Mouse (Mus musculus) erythroblast, embryonic 14.5 days (primary cell): ENCODE results near the gene Psma7. TPM values are rescaled to one million over a fixed set of nuclear protein-coding genes. Genes with fewer than 3 reads are reported as not detected.

Experiments
- H3K27me3 ChIP-seq: 2 replicates; pipeline ENCODE4 v1.6.1; 2012; ENCODE audit warnings: inconsistent platforms; ENCODE audit not compliant: control insufficient read depth
- H3K36me3 ChIP-seq: 2 replicates; pipeline ENCODE4 v1.6.1; 2012; ENCODE audit warnings: mild to moderate bottlenecking, inconsistent platforms; ENCODE audit not compliant: control insufficient read depth
- H3K4me1 ChIP-seq: 2 replicates; pipeline ENCODE4 v1.6.1; 2012; ENCODE audit warnings: inconsistent platforms; ENCODE audit not compliant: control insufficient read depth
- H3K4me3 ChIP-seq: replicated peaks from 2 replicates; pipeline ENCODE3; 2012; ENCODE audit warnings: moderate library complexity, mild to moderate bottlenecking, inconsistent platforms
- H3K9me3 ChIP-seq: 2 replicates; pipeline ENCODE4 v1.6.1; 2012; ENCODE audit warnings: low read length, inconsistent platforms, mixed read lengths; ENCODE audit not compliant: control insufficient read depth
- GATA1 ChIP-seq: IDR thresholded peaks from 2 replicates; pipeline ENCODE4 v1.6.1; 2012; ENCODE audit warnings: low read length, inconsistent platforms, mixed read lengths
- TAL1 ChIP-seq: IDR thresholded peaks from 3 replicates; pipeline ENCODE4 v1.6.1; 2012; ENCODE audit warnings: low read length, inconsistent platforms, mixed read lengths
- polyA plus RNA-seq: library from polyadenylated mRNA; stranded (reverse); fragments of >175 nt; gene quantifications from 2 replicates; pipeline ENCODE4 v1.2.3, GENCODE M21; 2012

The Psma7 gene
- polyA plus RNA-seq, 1 experiment: 6.3 TPM

- TF ChIP-seq GATA1 (no peak), TAL1 (no peak)
- H3K36me3 ChIP-seq: no peaks in the 10 kb centered on the region
Observed at GRCm38 (mm10) chr2:180017632-180018031, 24.6 kb downstream of the Psma7 start.

GRCm38 (mm10) chr2:180013686-180014085, 28.5 kb downstream of the Psma7 start:
- no peaks in the 10 kb centered on the region for H3K36me3 ChIP-seq
- H3K9me3 ChIP-seq: no peaks in the 10 kb centered on the region; the same call in 1 of the 2 replicates
- TF ChIP-seq GATA1: no peak
- TF ChIP-seq TAL1: no peak
- peaks cover 8% of the 10 kb centered on the region for H3K27me3 ChIP-seq
- H3K4me3 ChIP-seq: no peak overlapping the region
- H3K4me1 ChIP-seq: no peaks in the 10 kb centered on the region

More at GRCm38 (mm10) chr2:180017632-180018031, 24.6 kb downstream of the Psma7 start:
- Histone ChIP-seq H3K9me3 (no peaks in the 10 kb centered on the region), H3K4me1 (no peaks in the 10 kb centered on the region; the same call in 1 of the 2 replicates), H3K4me3 (no peak overlapping the region), H3K27me3 (peaks cover 39% of the 10 kb centered on the region)

- no peaks in the 10 kb centered on the region for H3K36me3 ChIP-seq
- no peaks in the 10 kb centered on the region for H3K4me1 ChIP-seq
- H3K9me3 ChIP-seq: peaks cover 2% of the 10 kb centered on the region; the same call in 1 of the 2 replicates
- peaks cover 1% of the 10 kb centered on the region; the same call in 1 of the 2 replicates for H3K27me3 ChIP-seq
- TF ChIP-seq TAL1 (no peak), GATA1 (no peak)
- H3K4me3 ChIP-seq: no peak overlapping the region
Observed at GRCm38 (mm10) chr2:180011370-180011769, 30.9 kb downstream of the Psma7 start.

GRCm38 (mm10) chr2:180010686-180011085, 31.5 kb downstream of the Psma7 start:
- TF ChIP-seq TAL1 (no peak), GATA1 (no peak)
- H3K9me3 ChIP-seq: peaks cover 2% of the 10 kb centered on the region; the same call in 1 of the 2 replicates
- no peaks in the 10 kb centered on the region for H3K36me3 ChIP-seq
- H3K4me1 ChIP-seq: no peaks in the 10 kb centered on the region
- H3K4me3 ChIP-seq: no peak overlapping the region
- peaks cover 3% of the 10 kb centered on the region; the same call in 1 of the 2 replicates for H3K27me3 ChIP-seq

GRCm38 (mm10) chr2:180006352-180007017, 35.7 kb downstream of the Psma7 start:
- peaks cover 2% of the 10 kb centered on the region; the same call in 1 of the 2 replicates for H3K9me3 ChIP-seq
- no peaks in the 10 kb centered on the region for H3K4me1 ChIP-seq
- no peak overlapping the region for H3K4me3 ChIP-seq
- H3K36me3 ChIP-seq: no peaks in the 10 kb centered on the region
- H3K27me3 ChIP-seq: peaks cover 3% of the 10 kb centered on the region
- TF ChIP-seq GATA1: no peak
- TF ChIP-seq TAL1: no peak

GRCm38 (mm10) chr2:180005656-180006351, 36.4 kb downstream of the Psma7 start:
- H3K27me3 ChIP-seq: peaks cover 3% of the 10 kb centered on the region
- peaks cover 2% of the 10 kb centered on the region; the same call in 1 of the 2 replicates for H3K9me3 ChIP-seq
- H3K36me3 ChIP-seq: no peaks in the 10 kb centered on the region
- H3K4me3 ChIP-seq: no peak overlapping the region
- no peak for TF ChIP-seq GATA1
- no peaks in the 10 kb centered on the region for H3K4me1 ChIP-seq

- Histone ChIP-seq H3K4me1 (no peaks in the 10 kb centered on the region), H3K4me3 (no peak overlapping the region), H3K36me3 (no peaks in the 10 kb centered on the region), H3K9me3 (no peaks in the 10 kb centered on the region), H3K27me3 (peaks cover 10% of the 10 kb centered on the region)
- TF ChIP-seq TAL1 (no peak), GATA1 (no peak)
Observed at GRCm38 (mm10) chr2:180001635-180002034, 40.6 kb downstream of the Psma7 start.

- Histone ChIP-seq H3K9me3 (no peaks in the 10 kb centered on the region), H3K4me1 (no peaks in the 10 kb centered on the region), H3K27me3 (peaks cover 7% of the 10 kb centered on the region), H3K4me3 (no peak overlapping the region), H3K36me3 (no peaks in the 10 kb centered on the region)
- no peak for TF ChIP-seq GATA1
- TF ChIP-seq TAL1: no peak
Observed at GRCm38 (mm10) chr2:179998431-179998830, 43.8 kb downstream of the Psma7 start.

GRCm38 (mm10) chr2:179993071-179993470, 49.2 kb downstream of the Psma7 start:
- no peak overlapping the region for H3K4me3 ChIP-seq
- TF ChIP-seq GATA1: no peak
- no peak for TF ChIP-seq TAL1
- H3K9me3 ChIP-seq: no peaks in the 10 kb centered on the region
- H3K4me1 ChIP-seq: no peaks in the 10 kb centered on the region
- H3K27me3 ChIP-seq: peaks cover 2% of the 10 kb centered on the region; the same call in 1 of the 2 replicates
- H3K36me3 ChIP-seq: no peaks in the 10 kb centered on the region
